Mouse (Mus musculus) lung, embryonic 15.5 days (tissue): ENCODE results near the gene Ptpn12. TPM values are rescaled to one million over a fixed set of nuclear protein-coding genes. Genes with fewer than 3 reads are reported as not detected.

Experiments
- ATAC-seq: fragments of 200-750 bp; cut with Nextera tagmentation; 2 replicates; pipeline ENCODE4 v1.8.0; 2017; ENCODE audit warnings: moderate number of reproducible peaks, borderline replicate concordance; ENCODE audit not compliant: low FRiP score, low TSS enrichment; ENCODE audit errors: extremely low read depth
- H3K27ac ChIP-seq: fragments of 300-500 bp; sonication (generic); 2 replicates; pipeline ENCODE4 v1.5.1; 2015; ENCODE audit warnings: moderate library complexity, mild to moderate bottlenecking, inconsistent platforms
- H3K27me3 ChIP-seq: fragments of 300-500 bp; sonication (generic); 2 replicates; pipeline ENCODE4 v1.6.1; 2015; ENCODE audit warnings: inconsistent platforms
- H3K36me3 ChIP-seq: fragments of 300-500 bp; sonication (generic); 2 replicates; pipeline ENCODE4 v1.6.1; 2015; ENCODE audit warnings: inconsistent platforms
- H3K4me1 ChIP-seq: fragments of 300-500 bp; sonication (generic); 2 replicates; pipeline ENCODE4 v1.6.1; 2015; ENCODE audit warnings: inconsistent platforms
- H3K4me2 ChIP-seq: fragments of 300-500 bp; sonication (generic); 2 replicates; pipeline ENCODE4 v1.6.1; 2015; ENCODE audit warnings: inconsistent platforms, mild to moderate bottlenecking, moderate library complexity
- H3K4me3 ChIP-seq: fragments of 300-500 bp; sonication (generic); 2 replicates; pipeline ENCODE4 v1.5.1; 2015; ENCODE audit warnings: mild to moderate bottlenecking, inconsistent platforms
- H3K9ac ChIP-seq: fragments of 300-500 bp; sonication (generic); 2 replicates; pipeline ENCODE4 v1.6.1; 2015; ENCODE audit warnings: inconsistent platforms
- H3K9me3 ChIP-seq: fragments of 300-500 bp; sonication (generic); 2 replicates; pipeline ENCODE4 v1.6.1; 2016; ENCODE audit warnings: inconsistent platforms
- WGBS: fragments of 180-500 bp; shearing (Covaris S2); methylation state at CpG from one replicate; pipeline ENCODE4 v1.1.7; 2015; 5-methylcytosine and 5-hydroxymethylcytosine counted together
- polyA plus RNA-seq: library from polyadenylated mRNA; unstranded; fragments of >200 nt; fragmentation: Nextera tagmentation; extraction: Ambion mirVana; gene quantifications from 2 replicates; pipeline ENCODE4 v1.2.1, GENCODE M21; 2015

Ptpn12 gene
- polyA plus RNA-seq, 1 experiment from 2014 or later, result 27.5 TPM

DNA sequence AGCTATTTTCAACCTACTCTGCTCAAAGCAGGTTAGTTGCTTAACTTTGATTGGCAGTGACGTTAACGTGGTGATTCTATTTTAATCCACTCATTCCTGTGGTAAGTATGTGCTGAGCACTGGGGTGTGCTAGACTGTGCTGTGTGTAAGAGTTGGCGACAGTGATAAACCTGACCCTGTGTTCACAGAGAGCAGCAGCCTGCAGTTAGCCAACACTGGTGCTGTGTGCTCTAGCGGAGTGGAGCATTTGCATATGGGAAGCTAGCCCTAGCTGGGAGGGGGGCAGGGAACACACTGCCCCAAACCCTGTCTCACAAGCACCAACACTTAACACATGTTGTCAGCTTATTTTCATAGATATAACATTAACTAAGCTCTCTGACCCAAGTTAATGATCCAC, 87.8 kb downstream of the Ptpn12 start:
- H3K4me3 ChIP-seq, result no peak overlapping the region
- ATAC-seq, result no peak
- no peak overlapping the region for H3K9ac ChIP-seq
- no peaks in the 10 kb centered on the region for H3K9me3 ChIP-seq
- H3K4me2 ChIP-seq, result no peak overlapping the region
- H3K27me3 ChIP-seq, result no peaks in the 10 kb centered on the region
- no peak overlapping the region for H3K27ac ChIP-seq
- no peaks in the 10 kb centered on the region for H3K4me1 ChIP-seq
- WGBS, result 47% methylated on average over 4 of the region's 4 CpGs
- no peaks in the 10 kb centered on the region for H3K36me3 ChIP-seq

DNA sequence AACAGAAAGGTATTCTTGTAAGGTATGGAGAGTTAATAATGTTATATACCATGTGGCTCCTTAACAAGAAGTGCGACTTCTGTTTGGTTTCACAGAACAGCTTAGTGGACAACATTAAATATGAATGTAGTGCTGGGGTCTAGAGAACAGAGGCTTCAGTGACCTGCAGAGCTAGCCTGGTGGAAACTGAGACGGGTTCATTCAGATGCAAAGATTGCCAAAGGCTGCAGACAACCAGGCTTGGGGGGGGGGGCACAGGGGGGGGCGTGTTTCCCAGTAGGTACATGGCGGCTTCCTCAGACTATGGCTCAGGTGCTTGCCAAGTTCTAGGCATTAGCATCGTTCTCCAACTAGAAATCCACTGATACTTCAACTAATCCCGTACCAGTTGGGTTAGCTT, 91.3 kb downstream of the Ptpn12 start:
- Histone ChIP-seq H3K4me3 (no peak overlapping the region), H3K9ac (no peak overlapping the region), H3K9me3 (no peaks in the 10 kb centered on the region), H3K4me2 (no peak overlapping the region), H3K27me3 (no peaks in the 10 kb centered on the region), H3K4me1 (no peaks in the 10 kb centered on the region), H3K27ac (no peak overlapping the region), H3K36me3 (no peaks in the 10 kb centered on the region)
- 84% methylated on average over 6 of the region's 6 CpGs for WGBS
- no peak for ATAC-seq

DNA sequence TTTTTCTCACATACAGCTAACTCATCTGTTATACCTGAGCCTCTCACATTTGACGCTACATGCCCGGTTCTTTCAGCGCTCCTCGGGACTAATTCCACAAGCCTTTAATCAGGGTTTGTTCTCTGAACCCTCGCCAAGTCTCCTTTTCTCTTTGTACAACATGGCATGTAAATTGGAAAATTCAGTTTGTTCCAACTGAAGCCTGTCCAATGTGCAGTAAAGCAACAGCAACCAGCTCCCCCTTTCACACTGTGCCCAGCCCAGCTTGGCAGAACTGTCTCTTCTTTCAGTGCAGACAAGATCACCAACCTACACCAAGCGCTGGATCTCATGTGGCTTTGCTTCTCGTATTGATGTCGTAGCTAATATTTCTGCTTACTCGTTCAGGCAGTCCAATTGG, 92.4 kb downstream of the Ptpn12 start:
- Histone ChIP-seq H3K4me3 (no peak overlapping the region), H3K36me3 (no peaks in the 10 kb centered on the region), H3K9me3 (no peaks in the 10 kb centered on the region), H3K27ac (no peak overlapping the region), H3K9ac (no peak overlapping the region), H3K27me3 (no peaks in the 10 kb centered on the region), H3K4me1 (no peaks in the 10 kb centered on the region), H3K4me2 (no peak overlapping the region)
- 90% methylated on average over 9 of the region's 9 CpGs for WGBS
- ATAC-seq, result no peak

DNA sequence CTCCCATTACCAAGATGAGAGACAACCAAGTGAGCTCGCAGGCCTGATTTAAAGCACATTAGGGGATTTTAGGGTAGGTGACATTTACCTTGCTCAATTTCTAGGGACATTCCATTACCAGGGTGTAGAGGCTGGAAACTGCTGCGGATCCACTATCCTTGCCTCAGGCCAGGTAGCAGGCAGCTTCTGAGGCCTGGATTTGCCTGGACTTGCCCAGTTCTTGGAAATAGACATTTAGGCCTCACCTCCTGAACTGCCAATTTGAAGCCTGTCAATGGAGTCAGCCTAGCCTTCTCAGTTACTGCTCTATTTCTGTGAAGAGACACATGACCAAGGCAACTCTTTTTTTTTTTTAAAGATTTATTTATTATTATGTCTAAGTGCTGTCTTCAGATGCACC, 94.8 kb downstream of the Ptpn12 start:
- Histone ChIP-seq H3K4me2 (no peak overlapping the region), H3K27me3 (no peaks in the 10 kb centered on the region), H3K27ac (no peak overlapping the region), H3K4me1 (no peaks in the 10 kb centered on the region), H3K4me3 (no peak overlapping the region), H3K9ac (no peak overlapping the region), H3K9me3 (no peaks in the 10 kb centered on the region), H3K36me3 (peaks cover 6% of the 10 kb centered on the region)
- WGBS, result 91% methylated on average over 2 of the region's 2 CpGs
- no peak for ATAC-seq

DNA sequence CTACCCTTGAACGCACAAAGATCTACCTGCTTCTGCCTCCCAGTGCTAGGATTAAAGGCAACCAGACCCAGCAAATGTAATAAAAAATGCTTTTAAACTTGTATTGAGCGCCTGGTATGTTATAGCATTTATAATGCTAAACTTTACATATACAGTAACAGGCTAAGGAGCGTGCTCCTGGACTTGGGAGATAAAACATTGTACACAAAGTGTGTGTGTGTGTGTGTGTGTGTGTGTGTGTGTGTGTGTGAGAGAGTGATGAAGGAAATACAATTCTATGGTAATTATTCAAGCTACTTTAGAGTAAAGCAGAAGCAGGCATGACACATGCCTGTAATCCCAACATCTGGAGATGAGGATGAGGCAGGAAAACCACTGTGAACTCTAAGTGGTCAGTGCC, 99.4 kb downstream of the Ptpn12 start, which contains the start of gene Rsbn1l:
TSS of gene Rsbn1l (minus strand) at position 101 of the 400 bp plus-strand sequence.
- ATAC-seq, result no peak
- Histone ChIP-seq H3K4me3 (no peak within 1 kb of the TSS), H3K9ac (no peak within 1 kb of the TSS), H3K27me3 (no peaks in the 10 kb centered on the region), H3K36me3 (peaks cover 6% of the 10 kb centered on the region), H3K4me2 (no peak within 1 kb of the TSS), H3K27ac (peak within 1 kb of the TSS; percentile 3; the same call in 1 of the 2 replicates), H3K4me1 (peaks cover 5% of the 10 kb centered on the region; the same call in 1 of the 2 replicates), H3K9me3 (no peaks in the 10 kb centered on the region)
- 97% methylated on average over 3 of the region's 3 CpGs for WGBS

DNA sequence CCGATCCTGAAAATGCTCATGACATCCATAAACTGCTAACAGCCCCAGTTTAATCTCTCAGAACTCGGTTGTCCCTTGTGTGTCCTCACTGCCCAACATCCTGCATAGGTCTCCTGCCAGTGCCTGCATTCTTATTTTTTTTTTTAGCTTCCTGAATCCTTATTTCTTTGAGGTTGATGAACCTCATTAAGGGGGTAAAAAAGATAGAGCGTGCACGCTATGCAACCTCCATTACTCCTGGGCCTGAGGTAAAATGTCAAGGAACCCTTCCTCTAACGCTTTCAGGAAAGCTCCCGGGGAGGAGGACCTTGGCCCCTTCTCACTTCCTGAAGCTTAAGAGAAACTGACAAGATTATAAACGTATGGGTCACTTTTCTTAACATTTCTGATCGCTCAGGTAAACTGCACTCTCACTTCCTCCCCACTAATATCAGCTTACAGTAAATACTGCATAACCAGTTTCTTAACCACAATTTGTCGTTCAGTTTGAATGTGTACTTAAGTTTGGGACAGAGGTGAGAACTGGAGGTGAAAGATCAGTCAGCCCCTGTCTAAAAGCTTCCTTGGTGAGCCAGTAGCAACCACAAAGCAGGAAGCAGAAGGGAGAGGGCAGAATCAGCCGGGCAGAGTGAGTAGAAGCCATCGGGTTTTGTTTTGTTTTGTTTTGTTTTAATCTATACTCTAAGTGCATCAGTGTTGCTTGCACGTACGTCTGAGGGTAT, 100.4 kb downstream of the Ptpn12 start:
- Histone ChIP-seq H3K9ac (no peak overlapping the region), H3K9me3 (no peaks in the 10 kb centered on the region), H3K27ac (peak overlapping the region; percentile 3; the same call in 1 of the 2 replicates), H3K4me1 (peaks cover 5% of the 10 kb centered on the region; the same call in 1 of the 2 replicates), H3K4me2 (no peak overlapping the region), H3K36me3 (peaks cover 6% of the 10 kb centered on the region), H3K27me3 (no peaks in the 10 kb centered on the region), H3K4me3 (no peak overlapping the region)
- WGBS, result 52% methylated on average over 13 of the region's 13 CpGs
- no peak for ATAC-seq

DNA sequence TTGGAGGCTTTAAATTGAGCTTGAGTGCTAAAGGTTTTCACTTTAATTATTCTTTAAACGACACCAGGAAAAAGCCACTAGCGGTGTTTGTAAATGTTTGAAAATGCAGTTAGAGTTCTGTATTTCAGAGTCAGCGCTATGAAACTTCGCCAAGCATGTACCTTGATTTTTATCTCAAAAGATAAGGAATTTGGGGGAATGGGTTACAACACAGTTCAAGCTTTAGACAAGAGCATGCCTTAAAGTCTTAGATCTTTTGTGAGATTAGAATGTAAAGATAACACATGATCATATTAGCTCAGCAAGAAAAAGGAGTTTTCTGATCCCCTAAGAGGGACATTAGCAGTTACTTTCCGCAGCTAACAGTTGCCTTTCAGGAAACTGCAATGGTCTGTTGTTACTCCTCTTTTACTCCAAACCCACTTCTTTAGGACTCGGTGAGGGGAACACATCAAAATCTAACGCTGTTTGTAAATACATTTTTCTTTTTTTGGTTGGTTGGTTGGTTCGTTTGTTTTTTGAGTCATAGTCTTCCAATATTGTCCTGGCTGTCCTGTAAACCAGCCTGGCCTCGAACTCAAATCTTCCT, 103.3 kb downstream of the Ptpn12 start:
- Histone ChIP-seq H3K9ac (peak overlapping the region; percentile 29), H3K27me3 (no peaks in the 10 kb centered on the region), H3K4me3 (peak overlapping the region; percentile 98), H3K27ac (peak overlapping the region; percentile 99), H3K4me2 (peak overlapping the region; percentile 56), H3K36me3 (peaks cover 6% of the 10 kb centered on the region), H3K9me3 (no peaks in the 10 kb centered on the region), H3K4me1 (peaks cover 15% of the 10 kb centered on the region; the same call in 1 of the 2 replicates)
- WGBS, result 16% methylated on average over 9 of the region's 9 CpGs
- no peak for ATAC-seq

DNA sequence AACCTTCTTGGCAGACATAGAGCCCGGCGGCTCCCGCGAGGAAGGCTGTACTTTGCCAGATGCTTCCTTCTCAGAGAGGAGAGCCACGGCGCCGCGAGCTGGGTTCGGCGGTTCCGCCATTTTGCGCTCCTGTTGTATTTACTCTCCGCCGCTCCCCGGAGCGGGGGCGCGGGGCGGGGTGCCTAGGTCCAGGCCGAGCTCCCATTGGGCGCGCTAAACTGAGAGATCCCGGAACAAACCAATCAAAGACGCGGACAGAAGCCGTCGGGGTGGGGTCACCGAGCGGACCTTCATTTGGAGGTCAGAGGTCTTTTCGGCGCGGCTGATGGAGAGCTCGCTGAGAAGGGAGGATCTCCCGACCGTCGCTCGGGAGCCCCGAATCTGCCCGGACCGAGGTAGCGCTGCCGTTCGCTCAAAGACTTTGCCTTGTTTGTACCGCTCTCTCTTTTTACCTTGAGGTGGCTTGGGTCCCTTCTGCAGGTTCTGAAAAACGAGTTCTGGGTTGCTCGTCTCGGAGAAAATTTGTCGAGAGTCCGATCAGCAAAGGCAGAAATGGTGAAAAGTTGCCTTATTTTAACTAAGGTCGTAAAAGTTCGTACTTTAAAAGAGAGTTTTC, 103.9 kb downstream of the Ptpn12 start:
- Histone ChIP-seq H3K4me2 (peak overlapping the region; percentile 56), H3K27me3 (no peaks in the 10 kb centered on the region), H3K4me3 (peak overlapping the region; percentile 98), H3K36me3 (peaks cover 3% of the 10 kb centered on the region; the same call in 1 of the 2 replicates), H3K9ac (peak overlapping the region; percentile 94), H3K9me3 (no peaks in the 10 kb centered on the region), H3K4me1 (peaks cover 15% of the 10 kb centered on the region; the same call in 1 of the 2 replicates), H3K27ac (peak overlapping the region; percentile 99)
- WGBS, result under 1% methylated on average over 51 of the region's 51 CpGs
- ATAC-seq, result peak; percentile 99

DNA sequence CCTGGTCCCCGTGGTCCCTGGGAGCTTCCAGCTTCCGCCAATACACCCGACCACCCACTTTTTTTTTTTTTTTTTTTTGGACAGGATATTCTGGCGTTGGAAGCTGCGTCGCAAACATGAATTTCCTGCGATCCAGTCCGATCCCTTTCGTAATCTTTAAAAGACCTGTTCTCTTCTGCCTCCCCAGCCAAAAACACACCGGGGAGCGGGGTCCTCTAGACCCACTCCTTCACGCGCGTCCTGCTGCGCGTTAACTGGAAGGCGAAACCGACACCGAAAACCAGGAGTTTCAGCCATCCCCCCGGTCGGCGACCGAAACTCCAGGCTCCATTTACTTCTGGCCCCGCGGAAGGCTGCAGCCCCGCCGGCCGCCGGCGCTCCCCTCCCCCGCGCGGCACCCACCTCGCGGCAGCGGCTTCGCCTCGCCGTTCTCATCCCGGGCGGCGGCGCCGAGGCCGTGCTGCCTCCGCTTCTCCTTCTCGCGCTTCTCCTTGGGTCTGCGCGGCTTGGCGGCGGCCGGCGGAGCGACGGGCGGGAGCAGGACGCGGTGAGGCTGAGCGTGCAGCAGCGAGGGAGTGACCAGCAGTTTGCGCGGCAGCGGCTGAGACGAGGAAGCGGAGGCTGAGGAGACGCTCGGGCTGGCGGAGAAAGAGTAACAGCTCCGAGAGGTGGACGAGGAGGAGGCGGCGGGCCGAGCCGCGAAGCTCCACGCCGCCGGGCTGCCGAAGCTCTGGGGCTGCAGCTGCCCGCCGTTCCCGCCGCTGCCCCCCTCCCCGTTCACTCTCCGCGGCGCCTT, 104.7 kb downstream of the Ptpn12 start:
- Histone ChIP-seq H3K4me3 (peak overlapping the region; percentile 98), H3K27ac (peak overlapping the region; percentile 99), H3K4me2 (peak overlapping the region; percentile 56), H3K4me1 (peaks cover 15% of the 10 kb centered on the region; the same call in 1 of the 2 replicates), H3K36me3 (no peaks in the 10 kb centered on the region), H3K27me3 (no peaks in the 10 kb centered on the region), H3K9me3 (no peaks in the 10 kb centered on the region), H3K9ac (peak overlapping the region; percentile 94)
- peak; percentile 76 for ATAC-seq
- WGBS, result under 1% methylated on average over 87 of the region's 88 CpGs

DNA sequence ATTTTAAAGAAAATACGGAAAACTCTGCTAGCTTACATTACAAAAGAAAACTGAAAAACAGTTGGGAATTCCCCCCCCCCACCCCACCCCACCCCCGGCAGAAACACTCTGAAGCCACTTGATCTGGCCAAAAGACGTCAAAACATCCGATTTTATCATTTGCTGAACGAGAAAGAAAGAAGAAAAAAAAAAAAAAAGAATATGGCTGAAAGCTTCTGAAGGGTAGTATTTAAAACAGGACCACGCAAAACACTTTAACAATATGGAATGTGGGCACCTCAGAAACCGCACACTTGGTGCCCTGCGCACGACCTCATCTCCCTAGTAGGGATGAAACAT, 105.2 kb downstream of the Ptpn12 start:
- H3K27me3 ChIP-seq, result no peaks in the 10 kb centered on the region
- H3K36me3 ChIP-seq, result no peaks in the 10 kb centered on the region
- H3K9ac ChIP-seq, result peak overlapping the region; percentile 94
- no peaks in the 10 kb centered on the region for H3K9me3 ChIP-seq
- WGBS, result 1% methylated on average over 9 of the region's 9 CpGs
- H3K4me1 ChIP-seq, result peaks cover 19% of the 10 kb centered on the region
- H3K4me2 ChIP-seq, result peak overlapping the region; percentile 56
- ATAC-seq, result no peak
- H3K4me3 ChIP-seq, result peak overlapping the region; percentile 98
- peak overlapping the region; percentile 99 for H3K27ac ChIP-seq

DNA sequence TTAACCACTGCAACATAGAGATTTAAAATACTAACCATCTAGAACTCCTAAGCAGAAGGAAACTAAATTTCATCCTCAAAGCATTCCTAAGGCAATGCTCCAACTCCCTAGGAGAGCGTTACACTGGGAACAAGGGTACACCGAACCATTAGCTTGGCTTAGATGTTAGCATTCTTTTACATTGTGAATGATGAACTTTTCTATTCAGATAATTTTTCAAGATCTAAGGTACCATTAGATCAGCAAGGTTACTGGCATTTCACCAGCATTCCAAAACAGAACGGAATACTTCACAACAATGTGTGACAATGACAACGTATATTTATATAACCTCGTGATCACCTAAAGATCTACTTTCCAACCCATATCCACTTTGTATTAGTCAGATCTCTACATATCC, 105.6 kb downstream of the Ptpn12 start:
- H3K4me2 ChIP-seq, result peak overlapping the region; percentile 56
- no peak for ATAC-seq
- no peaks in the 10 kb centered on the region for H3K27me3 ChIP-seq
- H3K9ac ChIP-seq, result no peak overlapping the region
- H3K4me1 ChIP-seq, result peaks cover 23% of the 10 kb centered on the region
- WGBS, result 4% methylated on average over 5 of the region's 5 CpGs
- H3K36me3 ChIP-seq, result no peaks in the 10 kb centered on the region
- peak overlapping the region; percentile 98 for H3K4me3 ChIP-seq
- H3K27ac ChIP-seq, result no peak overlapping the region
- no peaks in the 10 kb centered on the region for H3K9me3 ChIP-seq
